Mouse (Mus musculus) MEL (cell line): ENCODE results near the gene Sipa1l1. TPM values are rescaled to one million over a fixed set of nuclear protein-coding genes. Genes with fewer than 3 reads are reported as not detected.

Source experiments
- DNase-seq: peaks from one replicate; pipeline ENCODE4 v3.0.0; 2011; ENCODE audit warnings: low read depth, low spot score
- H3K27ac ChIP-seq: 2 replicates; pipeline ENCODE4 v1.5.1; 2012; ENCODE audit warnings: low read depth, mild to moderate bottlenecking, control low read depth, low read length, moderate library complexity; ENCODE audit not compliant: control insufficient read depth
- H3K27me3 ChIP-seq, 2 experiments: fragments of 150-350 bp in 1 of 2; sonication (generic) in 1 of 2; 2 replicates each; pipeline ENCODE4 v1.6.1; 2012; ENCODE audit warnings: low read length in 2 of 2, mild to moderate bottlenecking in 2 of 2, improper control_type of control experiment in 1 of 2, moderate library complexity in 1 of 2; ENCODE audit not compliant: insufficient read depth in 2 of 2, control insufficient read depth in 1 of 2
- H3K36me3 ChIP-seq, 2 experiments: 2 replicates each; pipeline ENCODE4 v1.6.1; 2012 to 2014; ENCODE audit warnings: low read length in 2 of 2, improper control_type of control experiment in 1 of 2, inconsistent platforms in 1 of 2, mild to moderate bottlenecking in 1 of 2; ENCODE audit not compliant: insufficient read depth in 2 of 2, control insufficient read depth in 1 of 2
- H3K4me1 ChIP-seq, 2 experiments: fragments of 150-350 bp in 1 of 2; sonication (generic) in 1 of 2; 2 replicates each; pipeline ENCODE4 v1.6.1; 2012; ENCODE audit warnings: low read length in 2 of 2, improper control_type of control experiment in 1 of 2, mild to moderate bottlenecking in 1 of 2; ENCODE audit not compliant: insufficient read depth in 2 of 2, control insufficient read depth in 1 of 2
- H3K4me3 ChIP-seq, 2 experiments: fragments of 150-350 bp in 1 of 2; sonication (generic) in 1 of 2; 2 replicates each; pipeline ENCODE4 v1.5.1; 2012; ENCODE audit warnings: low read depth in 2 of 2, low read length in 2 of 2, mild to moderate bottlenecking in 2 of 2, moderate library complexity in 2 of 2, control low read depth in 1 of 2, improper control_type of control experiment in 1 of 2; ENCODE audit not compliant: control insufficient read depth in 1 of 2, insufficient read depth in 1 of 2
- H3K79me2 ChIP-seq: 2 replicates; pipeline ENCODE4 v1.6.1; 2012; ENCODE audit warnings: mild to moderate bottlenecking, low read length, moderate library complexity; ENCODE audit not compliant: control insufficient read depth, poor library complexity, insufficient read depth
- H3K9ac ChIP-seq: 2 replicates; pipeline ENCODE4 v1.6.1; 2012; ENCODE audit warnings: low read depth, mild to moderate bottlenecking, control low read depth, low read length, moderate library complexity; ENCODE audit not compliant: control insufficient read depth, poor library complexity, severe bottlenecking
- H3K9me3 ChIP-seq: fragments of 150-350 bp; sonication (generic); replicated peaks from 2 replicates; pipeline ENCODE4 v1.6.1; 2012; ENCODE audit warnings: mild to moderate bottlenecking, low read length, improper control_type of control experiment, moderate library complexity; ENCODE audit not compliant: insufficient read depth
- CHD1 ChIP-seq: IDR thresholded peaks from 2 replicates; pipeline ENCODE4 v1.6.1; 2012; ENCODE audit warnings: low read depth, mild to moderate bottlenecking, inconsistent platforms, low read length, improper control_type of control experiment
- ELF1 ChIP-seq: IDR thresholded peaks from 2 replicates; pipeline ENCODE4 v1.6.1; 2014; ENCODE audit warnings: low read depth, mild to moderate bottlenecking, inconsistent platforms, low read length, improper control_type of control experiment, moderate library complexity
- EP300 ChIP-seq, 2 experiments: IDR thresholded peaks; 2 replicates each; pipeline ENCODE4 v1.6.1; 2011; ENCODE audit warnings: improper control_type of control experiment in 2 of 2, low read length in 2 of 2, low read depth in 1 of 2, mild to moderate bottlenecking in 1 of 2
- GATA1 ChIP-seq: IDR thresholded peaks from 2 replicates; pipeline ENCODE4 v1.6.1; 2011; ENCODE audit warnings: low read depth, low read length, improper control_type of control experiment
- HCFC1 ChIP-seq: IDR thresholded peaks from 2 replicates; pipeline ENCODE4 v1.6.1; 2012; ENCODE audit warnings: low read depth, mild to moderate bottlenecking, inconsistent platforms, low read length, improper control_type of control experiment, moderate library complexity
- JUND ChIP-seq: IDR thresholded peaks from 2 replicates; pipeline ENCODE4 v1.6.1; 2011; ENCODE audit warnings: low read depth, mild to moderate bottlenecking, improper control_type of control experiment, low read length
- KAT2A ChIP-seq: conservative IDR thresholded peaks from 2 replicates; pipeline ENCODE4 v1.6.1; 2012; ENCODE audit warnings: low read depth, low read length, improper control_type of control experiment, inconsistent platforms
- MAFK ChIP-seq: IDR thresholded peaks from 2 replicates; pipeline ENCODE4 v1.6.1; 2011; ENCODE audit warnings: low read depth, mild to moderate bottlenecking, low read length, improper control_type of control experiment, borderline replicate concordance
- MAX ChIP-seq: IDR thresholded peaks from 2 replicates; pipeline ENCODE4 v1.6.1; 2011; ENCODE audit warnings: low read length, improper control_type of control experiment
- MXI1 ChIP-seq: IDR thresholded peaks from 2 replicates; pipeline ENCODE4 v1.6.1; 2011; ENCODE audit warnings: mild to moderate bottlenecking, low read depth, low read length, improper control_type of control experiment
- MYB ChIP-seq: IDR thresholded peaks from 2 replicates; pipeline ENCODE4 v1.6.1; 2011; ENCODE audit warnings: mild to moderate bottlenecking, low read depth, low read length, improper control_type of control experiment
- MYC ChIP-seq: IDR thresholded peaks from 2 replicates; pipeline ENCODE4 v1.6.1; 2011; ENCODE audit warnings: low read depth, mild to moderate bottlenecking, low read length, improper control_type of control experiment, moderate library complexity
- NELFE ChIP-seq: IDR thresholded peaks from 2 replicates; pipeline ENCODE4 v1.6.1; 2011; ENCODE audit warnings: low read depth, low read length, improper control_type of control experiment
- SMC3 ChIP-seq: IDR thresholded peaks from 2 replicates; pipeline ENCODE4 v1.6.1; 2011; ENCODE audit warnings: low read depth, low read length, improper control_type of control experiment
- USF1 ChIP-seq: IDR thresholded peaks from 2 replicates; pipeline ENCODE4 v1.6.1; 2014; ENCODE audit warnings: low read depth, mild to moderate bottlenecking, inconsistent platforms, low read length, improper control_type of control experiment, moderate library complexity
- ZKSCAN1 ChIP-seq: IDR thresholded peaks from 2 replicates; pipeline ENCODE4 v1.6.1; 2012; ENCODE audit warnings: low read depth, mild to moderate bottlenecking, inconsistent platforms, low read length, improper control_type of control experiment, moderate library complexity
- polyA plus RNA-seq, 2 experiments: library from polyadenylated mRNA; stranded (reverse) in 1 of 2; unstranded in 1 of 2; fragments of >175 nt in 1 of 2; fragments of >200 nt in 1 of 2; gene quantifications; 2 replicates each; pipeline versions ENCODE4 v1.2.1 to v1.2.4; 2012; ENCODE audit warnings: low replicate concordance in 2 of 2, low read depth in 1 of 2; ENCODE audit not compliant: insufficient read length in 2 of 2, insufficient read depth in 1 of 2, missing spikeins in 1 of 2
- total RNA-seq: library from RNA; depleted of rRNA; stranded (reverse); fragments of 300-350 nt; gene quantifications from 2 replicates; pipeline ENCODE4 v1.2.3, GENCODE M21; 2012

Sipa1l1 gene
- total and polyA plus RNA-seq, 3 experiments = 18.1 to 42.7 (median 19.3) TPM

DNA sequence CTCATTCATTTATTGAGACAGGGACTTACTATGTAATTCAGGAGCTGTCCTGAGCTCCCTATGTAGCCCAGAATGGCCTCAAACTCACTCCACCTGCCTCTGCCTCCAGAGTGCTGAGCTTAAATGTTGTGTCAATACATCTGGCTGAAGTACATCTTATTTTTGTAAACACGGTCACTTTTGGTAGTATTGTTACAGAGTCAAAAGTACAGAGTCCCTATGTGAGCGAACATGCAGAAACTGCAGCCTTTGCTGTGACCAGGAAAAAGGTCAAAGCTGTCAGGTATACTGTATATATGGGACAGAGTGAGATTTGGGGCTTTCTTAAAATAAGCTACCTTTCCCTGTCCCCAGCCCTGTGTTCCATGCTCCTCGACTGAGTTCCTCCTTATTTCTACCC lies 17.6 kb downstream of the Sipa1l1 start:
- Histone ChIP-seq H3K4me1 (peaks cover 0 to 3% of the 10 kb centered on the region in 2 experiments; a peak in 2 of 4 replicates), H3K27ac (no peak overlapping the region), H3K79me2 (peaks cover 2% of the 10 kb centered on the region; the same call in 1 of the 2 replicates), H3K9ac (no peak overlapping the region), H3K36me3 (peaks cover 0 to 4% of the 10 kb centered on the region in 2 experiments; a peak in 3 of 4 replicates), H3K4me3 (no peak overlapping the region), H3K27me3 (no peaks in the 10 kb centered on the region), H3K9me3 (no peaks in the 10 kb centered on the region)
- no peak for DNase-seq
- no peak for TF ChIP-seq CHD1
- TF ChIP-seq MYC = no peak
- no peak for TF ChIP-seq GATA1
- TF ChIP-seq MXI1 = no peak
- no peak for TF ChIP-seq MAX
- no peak for TF ChIP-seq HCFC1
- no peak for TF ChIP-seq MAFK
- no peak for TF ChIP-seq NELFE
- TF ChIP-seq KAT2A = no peak
- TF ChIP-seq ELF1 = no peak

DNA sequence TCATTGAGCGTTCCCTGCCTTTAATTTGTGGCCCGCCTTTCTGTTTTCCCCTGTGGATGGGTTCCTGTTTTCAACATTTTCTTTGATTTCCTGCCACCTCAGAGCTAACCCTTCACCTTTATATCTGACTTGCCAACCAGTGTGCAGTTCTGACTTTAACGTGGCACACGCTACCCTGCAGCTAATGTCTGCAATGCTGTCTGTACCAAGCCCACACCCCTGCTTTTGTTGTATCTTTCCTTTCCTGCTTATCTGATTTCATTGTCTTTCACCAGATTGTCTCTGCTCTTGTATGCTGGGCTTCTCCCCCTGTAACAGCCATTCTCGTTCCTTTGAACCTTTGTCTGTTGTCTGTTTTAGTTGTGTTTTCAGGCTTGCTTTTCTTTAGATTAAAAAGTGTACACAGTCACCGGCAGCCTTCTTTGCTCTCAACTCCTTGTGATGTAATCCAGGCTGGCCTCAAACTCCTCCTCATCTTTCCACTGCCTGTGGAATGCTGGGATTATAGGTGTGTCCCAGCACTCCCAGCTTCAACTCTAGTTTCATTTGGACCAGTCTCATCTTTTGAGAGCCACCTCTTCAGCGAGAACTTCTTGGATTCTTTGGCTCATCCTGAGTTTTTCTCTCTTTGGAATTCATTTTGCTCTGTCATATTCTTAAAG lies 18.2 kb downstream of the Sipa1l1 start:
- Histone ChIP-seq H3K27ac (no peak overlapping the region), H3K9me3 (no peaks in the 10 kb centered on the region), H3K9ac (no peak overlapping the region), H3K36me3 (peaks cover 0 to 4% of the 10 kb centered on the region in 2 experiments; a peak in 3 of 4 replicates), H3K79me2 (peaks cover 2% of the 10 kb centered on the region; the same call in 1 of the 2 replicates), H3K4me1 (peaks cover 0 to 3% of the 10 kb centered on the region in 2 experiments; a peak in 2 of 4 replicates), H3K27me3 (no peaks in the 10 kb centered on the region), H3K4me3 (no peak overlapping the region)
- no peak for DNase-seq
- no peak for TF ChIP-seq MYB
- TF ChIP-seq JUND = no peak
- TF ChIP-seq ZKSCAN1 = no peak
- TF ChIP-seq CHD1 = no peak
- no peak for TF ChIP-seq USF1
- TF ChIP-seq KAT2A = no peak
- no peak for TF ChIP-seq SMC3
- TF ChIP-seq EP300 (IDR thresholded peaks at IDR 0.05; ENCODE audit: low read depth in 1 of 2, low read length in 2 of 2) = no peak
